In the genomic region with DNA sequence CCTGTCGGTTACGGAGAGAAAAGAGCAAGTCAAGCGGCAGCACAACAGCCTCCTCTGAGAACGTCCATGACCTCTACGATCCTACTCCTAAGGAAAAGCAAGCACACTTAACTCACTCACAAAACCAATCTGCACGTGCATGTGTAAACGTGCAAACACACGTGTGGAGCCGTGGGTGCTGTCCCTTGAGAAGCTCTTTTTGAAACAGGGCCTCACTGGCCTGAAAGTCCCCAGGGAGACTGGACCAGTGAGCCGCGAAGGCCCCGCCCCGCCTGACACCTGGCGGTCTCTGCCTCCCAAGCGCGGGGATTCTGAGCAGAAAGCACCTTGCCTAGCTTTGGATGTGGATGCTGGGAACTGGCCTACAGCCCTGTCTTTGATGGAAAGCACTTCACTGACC, we compare ENCODE assay signal across 19 mouse cellular contexts. TPM values are rescaled to one million over a fixed set of nuclear protein-coding genes. Genes with fewer than 3 reads are reported as not detected.
DNase-seq lines count a peak whose midpoint lies in the region; ATAC-seq and TF ChIP-seq lines count a peak whose summit lies in the region.
"Had no signal": no experiment of that assay in that cellular context is flagged by ENCODE, and none has a peak within 500 bp of the region (broad histone marks: within the 10 kb centered on the region; RNA-seq: fewer than 3 reads in every experiment).

No protein-coding gene starts in this region.

- no peak for TF ChIP-seq CTCF in lung, postnatal 0 days (IDR thresholded peaks at IDR 0.05)
- TF ChIP-seq CTCF in stomach, postnatal 0 days (IDR thresholded peaks at IDR 0.05; ENCODE audit: low read depth), result no peak

- H3K9me3 ChIP-seq in heart, embryonic 13.5 days, result no peaks in the 10 kb centered on the region
- no peaks in the 10 kb centered on the region for H3K9me3 ChIP-seq in heart, embryonic 11.5 days (replicated peaks; ENCODE audit: control insufficient read depth, low read length)
- no peaks in the 10 kb centered on the region for H3K9me3 ChIP-seq in lung, postnatal 0 days (ENCODE audit: low read length)
- H3K9me3 ChIP-seq in stomach, postnatal 0 days (ENCODE audit: control insufficient read depth, low read length), result no peaks in the 10 kb centered on the region
- H3K9me3 ChIP-seq: forebrain, embryonic 15.5 days; hindbrain, embryonic 13.5 days; midbrain, embryonic 10.5 days had no signal

- no peak for TF ChIP-seq EP300 in lung, postnatal 0 days (IDR thresholded peaks at IDR 0.05)
- no peak for TF ChIP-seq EP300 in stomach, postnatal 0 days (optimal IDR thresholded peaks at IDR 0.05)

- H3K4me1 ChIP-seq in heart, embryonic 13.5 days, result peaks cover 4% of the 10 kb centered on the region; the same call in 1 of the 2 replicates
- H3K4me1 ChIP-seq in heart, embryonic 11.5 days (ENCODE audit: control insufficient read depth, insufficient read depth, low read length), result no peaks in the 10 kb centered on the region
- no peaks in the 10 kb centered on the region for H3K4me1 ChIP-seq in lung, postnatal 0 days (ENCODE audit: insufficient read depth, low read depth, low read length)
- no peaks in the 10 kb centered on the region for H3K4me1 ChIP-seq in stomach, postnatal 0 days (replicated peaks; ENCODE audit: control insufficient read depth, insufficient read depth)
- H3K4me1 ChIP-seq: forebrain, embryonic 15.5 days; hindbrain, embryonic 13.5 days; midbrain, embryonic 10.5 days had no signal

- WGBS in heart, embryonic 13.5 days, result 86% methylated on average over 16 of the region's 16 CpGs
- WGBS in heart, embryonic 11.5 days (ENCODE audit: insufficient replicate concordance), result 91% methylated on average over 16 of the region's 16 CpGs
- WGBS in lung, postnatal 0 days, result 84% methylated on average over 16 of the region's 16 CpGs
- WGBS in stomach, postnatal 0 days, result 87% methylated on average over 16 of the region's 16 CpGs

- H3K27me3 ChIP-seq in heart, embryonic 13.5 days (replicated peaks), result no peaks in the 10 kb centered on the region
- no peaks in the 10 kb centered on the region for H3K27me3 ChIP-seq in heart, embryonic 11.5 days (ENCODE audit: control insufficient read depth, insufficient read depth, low read length)
- no peaks in the 10 kb centered on the region for H3K27me3 ChIP-seq in lung, postnatal 0 days (replicated peaks; ENCODE audit: insufficient read depth, low read length)
- H3K27me3 ChIP-seq in stomach, postnatal 0 days (ENCODE audit: control insufficient read depth, insufficient read depth, low read length), result no peaks in the 10 kb centered on the region
- H3K27me3 ChIP-seq: forebrain, embryonic 15.5 days; hindbrain, embryonic 13.5 days had no signal

- no peak overlapping the region for H3K4me3 ChIP-seq in heart, embryonic 13.5 days
- no peak overlapping the region for H3K4me3 ChIP-seq in heart, embryonic 11.5 days (ENCODE audit: low read depth, low read length)
- H3K4me3 ChIP-seq in lung, postnatal 0 days (ENCODE audit: low read depth, low read length), result no peak overlapping the region
- H3K4me3 ChIP-seq in stomach, postnatal 0 days (ENCODE audit: low read depth, low read length), result no peak overlapping the region
- H3K4me3 ChIP-seq: forebrain, embryonic 15.5 days; hindbrain, embryonic 13.5 days; midbrain, embryonic 10.5 days had no signal

- peaks cover 91% of the 10 kb centered on the region for H3K36me3 ChIP-seq in heart, embryonic 13.5 days
- peaks cover 32% of the 10 kb centered on the region for H3K36me3 ChIP-seq in heart, embryonic 11.5 days (ENCODE audit: control insufficient read depth, insufficient read depth, low read length)
- peaks cover 35% of the 10 kb centered on the region for H3K36me3 ChIP-seq in lung, postnatal 0 days (ENCODE audit: insufficient read depth, low read length)
- peaks cover 31% of the 10 kb centered on the region for H3K36me3 ChIP-seq in stomach, postnatal 0 days (ENCODE audit: control insufficient read depth, insufficient read depth, low read length)

- no peak for ATAC-seq in heart, embryonic 13.5 days (ENCODE audit: extremely low read depth, insufficient number of reproducible peaks, low FRiP score, low TSS enrichment)
- ATAC-seq in heart, embryonic 11.5 days (replicated peaks; ENCODE audit: insufficient number of reproducible peaks, low FRiP score, low TSS enrichment), result no peak
- ATAC-seq in lung, postnatal 0 days, result no peak
- ATAC-seq in stomach, postnatal 0 days (ENCODE audit: low FRiP score, low TSS enrichment), result no peak
- ATAC-seq: forebrain, embryonic 15.5 days had no signal

- no peak overlapping the region for H3K4me2 ChIP-seq in heart, embryonic 13.5 days
- H3K4me2 ChIP-seq in heart, embryonic 11.5 days, result no peak overlapping the region
- H3K4me2 ChIP-seq in lung, postnatal 0 days (replicated peaks; ENCODE audit: low read depth, low read length), result no peak overlapping the region
- H3K4me2 ChIP-seq in stomach, postnatal 0 days (replicated peaks; ENCODE audit: low read depth), result no peak overlapping the region
- H3K4me2 ChIP-seq: forebrain, embryonic 15.5 days; hindbrain, embryonic 13.5 days had no signal

- DNase-seq in lung, postnatal 36 days, result peak; percentile 27
- no peak for DNase-seq in lung, postnatal 0 days (ENCODE audit: low spot score)
- peak; percentile 72 to 75 for DNase-seq in spleen, adult 18-20 months
- DNase-seq in urinary bladder, postnatal 14 days (ENCODE audit: low spot score), result no peak
- no peak for DNase-seq in stomach, postnatal 0 days (ENCODE audit: low spot score)
- DNase-seq: adrenal gland, adult 2 months; cerebellum, postnatal 14 days; gastrocnemius, postnatal 36 days; kidney, adult 8-10 months; kidney, postnatal 14 days; liver; right cerebral cortex, adult 18-20 months; thymus, postnatal 14 days had no signal

- H3K27ac ChIP-seq in heart, embryonic 13.5 days (replicated peaks), result no peak overlapping the region
- no peak overlapping the region for H3K27ac ChIP-seq in heart, embryonic 11.5 days (ENCODE audit: low read depth, low read length)
- no peak overlapping the region for H3K27ac ChIP-seq in lung, postnatal 0 days (ENCODE audit: low read length)
- no peak overlapping the region for H3K27ac ChIP-seq in stomach, postnatal 0 days (replicated peaks)
- H3K27ac ChIP-seq: forebrain, embryonic 15.5 days; hindbrain, embryonic 13.5 days; macrophage; midbrain, embryonic 10.5 days had no signal

- 0 out of 2 replicates have a peak overlapping the region, but pooled peaks have one; percentile 10 for H3K9ac ChIP-seq in heart, embryonic 13.5 days
- no peak overlapping the region for H3K9ac ChIP-seq in heart, embryonic 11.5 days (ENCODE audit: low read depth, low read length)
- no peak overlapping the region for H3K9ac ChIP-seq in lung, postnatal 0 days (replicated peaks; ENCODE audit: low read depth)
- H3K9ac ChIP-seq in stomach, postnatal 0 days (ENCODE audit: low read length), result no peak overlapping the region
- H3K9ac ChIP-seq: forebrain, embryonic 15.5 days; hindbrain, embryonic 13.5 days had no signal

RNA-seq across cellular contexts. Expression of gene Pfkm, which starts 17.4 kb away (rescaled TPM):
- 86.7 and 90.4 TPM in 2 replicates for polyA plus RNA-seq in heart, embryonic 13.5 days (2015; fragmentation: Nextera tagmentation; extraction: Ambion mirVana)
- polyA plus RNA-seq in heart, embryonic 11.5 days (2014; fragmentation: Nextera tagmentation; extraction: Ambion mirVana), result 49.3 and 68.3 TPM in 2 replicates
- polyA plus RNA-seq in lung, postnatal 0 days (2015; fragmentation: Nextera tagmentation; extraction: Ambion mirVana), result 12.8 and 15.5 TPM in 2 replicates
- polyA plus RNA-seq in stomach, postnatal 0 days (2015; fragmentation: Nextera tagmentation; extraction: Ambion mirVana), result 15.5 and 16.7 TPM in 2 replicates

RNA-seq across cellular contexts. Expression of gene Senp1, which starts 18.5 kb away (rescaled TPM):
- 18.2 and 19.6 TPM in 2 replicates for polyA plus RNA-seq in heart, embryonic 13.5 days (2015; fragmentation: Nextera tagmentation; extraction: Ambion mirVana)
- 24.3 and 25.1 TPM in 2 replicates for polyA plus RNA-seq in heart, embryonic 11.5 days (2014; fragmentation: Nextera tagmentation; extraction: Ambion mirVana)
- 9.2 and 10.2 TPM in 2 replicates for polyA plus RNA-seq in lung, postnatal 0 days (2015; fragmentation: Nextera tagmentation; extraction: Ambion mirVana)
- 10.0 and 10.8 TPM in 2 replicates for polyA plus RNA-seq in stomach, postnatal 0 days (2015; fragmentation: Nextera tagmentation; extraction: Ambion mirVana)

Comparison
In these comparisons a context has a peak if more than half of its experiments do, and no peak if none do; other contexts are left out.
1. DNase-seq: peak in lung, postnatal 36 days (single experiment) and spleen, adult 18-20 months (2 of 2); none in lung, postnatal 0 days (single experiment), urinary bladder, postnatal 14 days (single experiment) and stomach, postnatal 0 days (single experiment).